Mouse (Mus musculus) induced T-regulatory cell, adult 2 months (primary cell): Measurements from ENCODE around the gene Baz1a.
"Not testable (repeated sequence)": the region's sequence is repeated elsewhere in the genome, so short reads cannot be mapped to it uniquely, and the experiment has no call there.

ENCODE experiments used
- DNase-seq: peaks from one replicate; pipeline ENCODE4 v3.0.0-alpha.2; 2012; ENCODE audit warnings: low read depth

Baz1a gene

DNA sequence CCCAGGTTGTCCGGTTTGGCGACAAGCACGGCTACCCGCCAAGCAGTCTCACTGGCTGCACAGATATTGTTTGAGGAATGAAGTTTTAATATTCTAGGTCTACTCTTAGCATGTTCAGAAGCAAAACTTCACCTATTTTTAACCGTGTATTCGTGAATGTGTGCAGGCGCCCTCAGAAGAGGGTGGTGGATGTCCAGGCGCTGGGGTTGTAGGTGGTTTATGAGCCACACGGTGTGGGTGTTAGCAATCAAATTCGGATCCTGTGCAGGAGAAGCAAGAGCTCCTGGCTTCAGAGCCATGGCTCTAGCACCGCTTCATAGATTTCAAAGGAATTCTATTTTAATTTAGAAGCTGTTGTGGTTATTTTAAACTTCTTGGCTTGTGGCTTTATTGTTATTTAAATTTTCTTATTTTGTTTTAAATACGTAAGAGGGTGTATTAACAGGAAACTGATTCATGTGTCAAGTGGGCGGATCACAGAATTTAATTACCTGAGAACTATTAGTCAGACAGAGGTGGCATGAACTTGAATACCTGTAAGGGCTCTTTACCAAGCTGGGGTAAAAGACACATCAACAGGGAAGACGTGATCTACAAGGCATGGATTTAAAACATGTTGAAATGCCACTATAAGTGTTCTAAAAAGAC is 6.7 kb downstream of the Baz1a start:
- peak; percentile 48 for DNase-seq

DNA sequence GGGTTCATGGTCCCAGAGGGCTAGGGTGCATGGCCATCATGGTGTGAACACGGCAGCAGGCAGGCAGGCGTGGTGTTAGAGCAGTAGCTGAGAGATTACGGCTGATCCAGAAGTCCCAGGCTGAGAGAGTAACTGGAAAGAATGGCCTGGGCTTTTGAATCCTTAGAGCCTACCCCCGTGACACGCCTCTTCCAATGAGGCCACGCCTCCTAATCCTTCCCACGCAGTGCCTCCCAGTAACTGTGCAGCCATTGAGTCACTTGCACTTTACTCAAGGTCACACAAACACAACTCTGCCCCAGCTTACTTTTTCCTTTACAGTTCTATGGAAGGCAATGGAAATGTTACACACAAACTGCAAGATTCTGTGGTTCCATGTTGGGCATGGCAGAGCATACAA is 8.1 kb downstream of the Baz1a start:
- no peak for DNase-seq

GRCm38 (mm10) chr12:55004396-55004795 is 9.8 kb downstream of the Baz1a start:
- DNase-seq = no peak

- no peak for DNase-seq
Observed at GRCm38 (mm10) chr12:55003843-55004242, 10.3 kb downstream of the Baz1a start.

DNA sequence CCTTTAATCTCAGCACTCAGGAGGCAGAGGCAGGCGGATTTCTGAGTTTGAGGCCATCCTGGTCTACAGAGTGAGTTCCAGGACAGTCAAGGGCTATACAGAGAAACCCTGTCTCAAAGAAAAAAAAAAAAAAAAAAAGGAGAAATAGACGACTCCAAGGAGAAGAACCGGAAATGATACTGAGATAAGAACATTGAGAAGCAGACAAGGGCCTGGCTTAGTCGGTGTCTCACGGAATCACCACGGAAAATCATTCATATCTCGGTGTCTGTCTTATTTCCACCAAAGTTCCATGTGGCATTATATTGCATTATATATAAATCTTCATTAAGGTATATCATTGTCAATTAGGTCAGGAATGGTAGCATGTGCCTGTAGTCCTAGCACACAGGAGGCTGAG is 11.6 kb downstream of the Baz1a start:
- not testable (repeated sequence) for DNase-seq

DNA sequence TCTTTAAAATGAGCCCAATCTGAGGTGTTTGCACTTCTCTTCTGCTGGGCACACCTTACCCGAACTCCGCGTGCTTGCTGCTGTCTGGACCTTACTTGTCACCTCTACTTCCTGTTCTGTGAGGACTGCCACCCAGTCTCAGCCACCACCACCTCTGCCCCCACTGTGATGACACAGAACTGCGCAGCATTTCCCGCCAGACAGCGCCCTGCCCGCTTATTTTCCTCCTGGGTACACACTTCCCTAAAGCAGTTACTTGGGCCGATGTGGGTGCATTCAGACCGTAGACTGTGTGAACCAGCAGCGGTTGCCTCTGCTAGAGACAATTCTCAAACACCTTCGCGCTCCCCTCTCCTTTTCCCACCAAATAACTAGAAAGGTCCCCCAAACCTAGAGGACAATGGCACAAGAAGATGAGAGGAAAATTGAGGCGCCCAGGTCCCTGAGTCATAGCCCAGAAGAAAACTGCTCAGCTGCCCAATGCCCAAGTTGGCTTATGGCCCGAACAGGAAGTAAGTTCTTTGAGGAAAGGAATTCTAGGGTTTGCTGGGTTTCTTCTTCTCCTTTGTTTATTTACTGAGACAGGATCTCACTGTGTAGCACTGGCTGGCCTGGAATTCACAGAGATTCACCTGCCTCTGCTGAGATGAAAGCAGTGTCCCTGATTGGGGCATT is 15.0 kb downstream of the Baz1a start:
- peak; percentile 80 for DNase-seq

GRCm38 (mm10) chr12:54998411-54998810 is 15.7 kb downstream of the Baz1a start:
- peak; percentile 52 for DNase-seq

DNA sequence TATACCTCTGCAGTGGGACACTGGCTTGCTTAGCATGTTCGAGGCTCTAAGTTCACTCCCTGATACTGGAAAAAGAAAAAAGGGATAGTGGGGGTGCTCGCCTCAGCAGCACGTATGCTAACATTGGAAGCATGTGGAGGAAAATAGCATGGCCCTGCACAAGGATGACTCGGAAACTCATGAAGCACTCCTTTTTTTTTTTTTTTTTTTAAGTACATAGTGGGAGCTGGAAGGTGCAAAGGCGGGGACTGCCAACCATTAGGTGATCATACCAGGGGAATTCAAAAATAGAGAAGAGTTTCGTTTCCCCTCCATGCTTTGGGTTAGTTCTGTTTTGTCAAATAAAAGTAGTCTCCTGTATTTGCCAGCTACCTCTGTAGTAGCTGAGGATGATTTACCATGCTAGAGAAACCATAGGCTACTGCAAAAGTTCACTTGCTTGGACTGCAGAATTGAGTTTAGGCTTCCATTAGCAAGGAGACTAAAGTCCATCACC is 17.1 kb downstream of the Baz1a start:
- no peak for DNase-seq

DNA sequence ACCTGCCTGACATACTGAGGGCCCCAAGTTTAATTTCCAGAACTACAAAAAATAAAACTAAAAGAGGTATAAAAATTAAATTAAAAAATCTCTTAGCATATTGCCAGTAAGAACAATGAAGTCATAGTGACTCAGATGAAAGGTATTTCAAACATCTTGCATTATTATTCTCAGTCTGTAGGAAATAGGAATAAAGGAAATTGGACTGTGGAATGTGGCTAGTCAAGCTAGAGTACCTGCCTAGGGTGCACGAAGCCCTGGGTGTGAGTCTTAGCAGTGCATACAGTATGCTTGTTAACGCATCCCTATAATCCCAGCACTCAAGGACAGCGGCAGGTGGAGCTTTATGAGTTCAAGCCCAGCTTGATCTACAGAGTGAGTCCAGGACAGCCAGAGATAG is 18.2 kb downstream of the Baz1a start:
- no peak for DNase-seq

DNA sequence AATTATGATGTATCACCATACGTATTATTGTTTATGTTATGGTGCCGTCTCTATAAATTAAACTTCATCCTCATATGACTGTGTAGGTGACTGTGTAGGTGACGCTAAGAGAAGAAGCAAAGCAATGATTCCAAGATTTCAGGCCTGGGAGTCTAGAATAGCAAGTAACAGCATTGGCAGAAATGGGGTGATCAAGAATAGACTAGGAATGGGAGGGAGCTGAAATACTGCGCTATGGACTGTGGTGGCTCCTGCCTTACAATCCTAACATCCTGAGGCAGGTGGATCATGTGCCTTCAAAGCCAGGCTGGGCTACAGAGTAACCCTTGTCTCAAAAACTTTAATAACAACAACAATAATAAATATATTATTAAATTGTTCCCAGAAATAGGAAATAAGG is 19.7 kb downstream of the Baz1a start:
- no peak for DNase-seq

DNA sequence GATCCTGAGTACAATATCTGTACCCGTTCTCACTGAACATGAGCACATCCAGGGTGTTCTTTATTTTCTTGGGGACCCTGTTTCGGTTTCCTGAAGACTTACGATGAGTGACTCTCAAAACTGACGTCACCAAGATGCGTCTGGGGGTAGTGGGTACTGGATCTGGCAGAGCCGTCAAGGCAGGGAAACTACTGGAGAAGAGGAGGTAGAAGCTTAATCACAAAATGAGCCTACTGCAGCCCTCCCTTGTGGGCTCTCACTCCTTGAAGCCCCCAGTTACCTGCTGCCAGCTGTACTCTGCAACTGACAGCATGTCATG is 20.1 kb downstream of the Baz1a start:
- no peak for DNase-seq

DNA sequence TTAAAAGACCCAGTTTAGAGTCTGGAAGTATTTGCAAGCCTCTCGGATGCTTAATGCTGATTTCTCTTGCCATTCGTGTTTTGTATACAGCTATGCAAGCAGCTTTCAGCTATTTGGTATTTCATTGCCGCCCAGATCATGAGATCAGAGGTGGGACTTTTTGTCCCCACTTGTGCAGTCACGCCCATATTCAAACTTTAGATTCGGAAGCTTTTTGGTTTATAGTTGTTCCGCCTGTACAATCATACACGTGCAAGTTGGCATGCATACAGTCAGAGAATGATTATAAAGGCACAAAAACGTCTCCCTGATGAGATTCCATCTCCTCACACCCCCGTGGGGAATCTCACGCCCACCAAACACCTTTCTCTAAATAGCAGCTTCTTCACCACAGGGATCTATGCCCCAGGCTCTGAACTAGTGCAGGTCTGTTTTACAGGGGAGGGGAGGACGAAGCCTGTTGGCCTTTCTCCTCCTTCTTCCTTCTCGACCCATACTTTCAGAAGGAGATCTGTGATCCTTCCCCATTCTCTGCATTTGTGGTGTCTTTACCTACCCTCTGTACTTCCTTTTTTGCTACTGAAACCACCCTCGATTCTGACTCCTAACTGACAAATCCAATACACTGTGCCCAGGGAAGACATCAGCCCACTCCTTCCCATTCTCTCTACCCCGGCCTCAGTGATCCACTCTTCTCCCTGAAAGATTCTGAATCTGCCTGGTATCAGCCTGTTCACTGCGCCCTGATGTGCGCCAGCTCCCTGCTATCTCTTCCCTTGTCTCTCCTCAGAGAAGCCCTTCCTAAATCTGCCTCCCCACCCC is 20.7 kb downstream of the Baz1a start:
- DNase-seq = no peak

DNA sequence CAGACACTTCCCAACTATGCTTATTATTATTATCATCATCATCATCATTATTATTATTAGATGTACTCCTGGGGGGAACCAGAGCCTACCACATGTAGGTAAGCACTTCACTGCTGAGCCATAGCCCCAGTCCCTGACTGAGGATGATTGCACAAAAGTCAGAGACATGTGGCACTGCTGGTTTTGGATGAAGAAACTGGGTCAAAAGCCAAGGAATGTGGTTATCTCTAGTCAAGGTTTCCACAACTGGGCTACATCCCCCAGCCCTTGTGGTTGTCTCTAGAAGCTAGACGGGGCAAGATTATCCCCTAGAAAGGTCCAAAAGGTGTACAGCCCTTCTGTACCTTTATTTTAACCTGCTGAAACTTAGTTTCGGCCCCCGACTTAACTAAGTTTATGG is 21.3 kb downstream of the Baz1a start:
- DNase-seq = no peak

DNA sequence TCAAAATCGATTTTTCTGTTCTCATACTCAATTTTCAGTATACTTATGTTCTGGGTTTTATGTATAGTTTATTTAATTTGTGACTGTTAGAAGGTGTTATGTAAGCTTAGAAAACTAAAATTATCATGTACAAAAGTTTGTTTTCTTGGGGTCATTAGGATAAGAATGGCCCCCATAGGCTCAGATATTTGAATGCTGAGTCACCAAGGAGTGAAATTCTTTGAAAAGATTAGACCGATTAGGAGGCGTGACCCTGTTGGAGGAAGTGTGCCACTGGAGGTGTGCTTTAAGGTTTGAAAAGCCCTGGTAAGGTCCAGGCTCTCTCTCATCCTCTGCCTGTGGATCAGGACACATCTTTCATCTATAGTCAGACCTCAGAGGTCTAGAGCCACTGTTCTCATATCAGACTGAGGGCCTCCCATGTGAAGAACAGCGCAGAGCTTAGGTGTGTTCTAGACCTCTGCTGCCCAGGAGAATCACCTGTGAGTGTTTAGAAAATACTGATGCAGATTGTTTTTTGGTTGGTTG is 25.8 kb downstream of the Baz1a start:
- no peak for DNase-seq

DNA sequence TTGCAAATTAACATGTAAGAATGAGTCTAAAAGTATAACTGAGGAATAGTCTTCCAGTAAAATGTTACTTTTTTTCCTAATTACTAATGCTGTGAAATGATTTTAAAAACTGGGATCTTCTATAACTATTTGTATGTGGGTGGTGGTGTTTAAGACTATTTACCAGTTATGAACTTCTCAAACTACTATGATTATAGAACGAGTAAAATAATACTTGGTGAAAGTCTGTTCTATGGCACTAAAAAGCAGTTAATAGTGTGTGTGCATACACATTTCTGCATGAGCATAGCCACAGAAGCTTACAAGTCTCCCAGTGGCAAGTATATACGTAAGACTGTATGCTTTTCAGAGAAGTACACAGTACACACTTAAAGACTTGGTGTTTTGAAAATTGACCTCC is 27.0 kb downstream of the Baz1a start:
- DNase-seq = no peak

- peak; percentile 85 for DNase-seq
Observed at GRCm38 (mm10) chr12:54986052-54986717, 28.0 kb downstream of the Baz1a start, which contains the start of gene Gm20403. Gm20403 (minus strand) TSS chr12:54986529.

DNA sequence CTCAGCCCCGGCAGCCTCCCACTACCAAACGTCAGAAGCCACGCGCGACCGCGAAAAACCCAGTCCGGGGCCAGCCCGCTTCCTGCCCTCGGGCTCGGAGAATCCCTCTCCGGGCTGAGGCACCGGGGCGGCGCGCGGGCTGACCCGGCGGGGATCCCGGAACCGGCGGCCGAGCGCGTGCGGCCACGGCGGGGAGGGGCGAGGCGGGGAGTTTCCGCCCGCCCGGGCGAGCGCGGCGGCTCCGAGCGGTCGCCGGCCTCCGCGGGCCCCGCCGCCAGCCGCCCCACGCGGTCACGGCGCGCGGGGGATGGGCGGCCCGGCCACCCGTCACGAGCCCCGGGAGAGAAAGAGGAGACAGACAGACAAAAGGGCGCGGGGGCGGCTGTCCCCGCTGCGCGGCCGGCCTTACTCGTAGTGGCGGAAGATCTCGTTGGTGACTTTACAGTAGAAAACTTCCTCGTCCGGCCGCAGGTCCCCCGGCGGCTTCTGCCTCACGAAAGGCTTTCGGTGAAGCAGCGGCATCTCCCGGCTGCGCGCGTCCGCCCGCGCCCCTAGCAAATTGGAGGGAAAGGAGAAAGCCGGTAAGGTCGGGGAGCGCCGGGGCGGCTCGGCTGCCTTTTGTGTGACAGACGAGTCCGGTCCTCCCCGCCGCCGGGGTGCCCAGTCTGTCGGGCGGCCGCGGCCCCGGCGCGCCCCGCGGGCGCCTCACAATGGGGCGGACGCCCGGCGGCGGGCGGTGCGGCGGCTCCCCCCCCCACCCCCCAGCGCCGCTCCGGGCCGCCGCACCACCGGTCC is 28.7 kb downstream of the Baz1a start:
- DNase-seq = peak; percentile 76

- peak; percentile 85 for DNase-seq
Observed at GRCm38 (mm10) chr12:54984701-54985256, 29.4 kb downstream of the Baz1a start.

DNA sequence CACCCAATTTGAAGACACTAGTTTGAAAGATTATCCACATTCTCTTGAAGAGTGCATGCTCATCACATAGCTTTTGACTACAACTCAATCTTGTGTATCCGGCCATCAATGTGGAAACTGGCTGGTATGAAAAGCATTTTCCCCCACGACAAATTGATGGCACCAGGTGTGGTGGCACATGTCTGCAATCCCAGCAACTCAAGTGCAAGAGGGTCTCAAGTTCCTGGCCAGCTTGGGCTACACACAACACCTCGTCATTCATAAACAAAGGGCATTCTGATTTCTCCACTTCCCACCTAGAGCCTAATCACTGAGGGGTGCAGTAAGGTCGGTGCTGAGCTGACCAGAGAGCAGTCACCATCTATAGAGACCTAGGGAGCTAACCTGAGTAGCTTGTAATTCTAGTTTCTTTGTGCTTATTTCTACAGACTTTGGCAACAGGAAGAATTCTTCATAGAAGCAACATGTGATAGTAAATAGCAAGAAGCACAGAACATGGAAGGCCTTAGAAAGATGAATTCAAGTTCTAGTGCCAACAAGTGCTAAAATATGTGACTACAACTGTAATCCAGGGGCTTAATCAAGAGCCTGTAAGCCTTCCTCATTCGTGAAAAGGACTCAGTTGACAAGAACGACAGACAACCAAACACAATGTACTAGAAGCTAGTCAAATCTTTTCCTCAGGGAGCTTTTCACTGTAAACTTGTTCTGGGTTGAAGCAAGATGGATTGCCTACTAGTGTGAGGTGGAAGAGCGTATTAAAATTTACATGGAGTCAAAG is 31.0 kb downstream of the Baz1a start:
- no peak for DNase-seq

DNA sequence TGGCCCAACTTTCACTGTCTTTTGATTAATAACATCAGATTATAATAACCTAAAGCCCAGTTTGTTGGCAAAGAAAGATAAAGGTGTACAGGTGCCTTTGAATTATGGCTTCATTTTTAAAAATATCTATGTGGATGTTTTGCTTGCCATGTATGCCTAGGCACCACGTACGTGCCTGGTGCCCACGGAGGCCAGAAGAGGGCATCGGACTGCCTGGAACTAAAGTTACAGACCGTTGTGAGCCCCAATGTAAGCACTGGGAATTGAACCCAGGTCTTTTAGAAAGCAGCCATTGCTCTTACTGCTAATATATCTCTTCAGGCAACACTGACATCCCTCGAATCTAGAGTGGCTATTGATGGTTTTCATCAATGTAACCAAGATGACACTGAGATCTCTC is 32.2 kb downstream of the Baz1a start:
- DNase-seq = no peak
